Mouse (Mus musculus): ENCODE results near the gene Tab1. TPM values are rescaled to one million over a fixed set of nuclear protein-coding genes. Genes with fewer than 3 reads are reported as not detected.
A peak's percentile ranks its signal among the peaks of the same experiment; 100 is the strongest.

The Tab1 gene
- total and polyA plus RNA-seq, 2 experiments from 2014 or later: 29.1 to 37.3 TPM

DNA sequence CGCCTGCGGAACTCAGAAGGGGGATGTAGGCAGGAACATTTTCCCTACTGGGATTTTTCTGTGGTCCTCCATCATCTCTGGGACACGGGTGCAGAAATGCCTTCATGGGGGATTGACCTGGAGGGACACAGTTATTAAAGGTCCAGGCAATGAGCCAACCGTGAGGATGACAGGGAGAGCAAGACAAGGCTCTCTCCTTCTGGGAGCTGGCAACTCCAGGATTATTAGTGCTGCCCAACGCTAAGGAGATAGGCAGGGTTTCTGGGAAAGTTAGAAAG, 41.6 kb downstream of the Tab1 start:
- Histone ChIP-seq H3K4me1 (ENCODE audit: control insufficient read depth, insufficient read depth) (peaks cover 11% of the 10 kb centered on the region; the same call in 1 of the 2 replicates), H3K36me3 (replicated peaks; ENCODE audit: control insufficient read depth, insufficient read depth, low read length) (no peaks in the 10 kb centered on the region), H3K27me3 (ENCODE audit: control insufficient read depth, insufficient read depth, low read length) (peaks cover 23% of the 10 kb centered on the region), H3K4me2 (ENCODE audit: low read depth, low read length) (peak overlapping the region; percentile 99), H3K4me3 (ENCODE audit: low read depth, low read length) (peak overlapping the region; percentile 62), H3K9ac (replicated peaks; ENCODE audit: low read depth, low read length) (no peak overlapping the region), H3K27ac (ENCODE audit: low read depth) (no peak overlapping the region), H3K9me3 (replicated peaks; ENCODE audit: control insufficient read depth, low read length) (no peaks in the 10 kb centered on the region)
- DNase-seq (ENCODE audit: low spot score) (no peak), ATAC-seq (ENCODE audit: insufficient read depth, low read depth) (no peak)
- WGBS: 8% methylated on average over 5 of the region's 5 CpGs
- TF ChIP-seq CTCF (IDR thresholded peaks at IDR 0.05; ENCODE audit: low read depth) (no peak), EP300 (IDR thresholded peaks at IDR 0.05; ENCODE audit: low read depth) (no peak)

DNA sequence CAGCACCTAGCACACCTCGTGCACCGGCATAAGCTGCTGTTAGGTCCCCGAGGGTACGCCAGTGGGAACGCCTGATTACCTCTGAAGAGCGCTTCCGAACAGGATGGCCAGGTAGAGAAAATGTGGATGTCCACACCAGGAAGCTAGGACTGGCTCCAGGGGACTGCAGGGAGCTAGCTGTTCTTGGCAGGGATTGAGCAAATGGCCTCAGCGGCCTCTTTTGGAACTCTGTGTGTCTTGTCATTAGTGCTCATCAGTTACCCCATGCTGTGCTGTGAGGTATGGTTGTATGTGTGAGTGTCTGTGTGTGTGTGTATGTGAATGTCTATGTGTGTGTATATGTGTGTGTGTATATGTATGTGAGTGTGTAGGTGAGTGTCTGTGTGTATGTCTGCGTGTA, 42.4 kb downstream of the Tab1 start:
- WGBS: 75% methylated on average over 9 of the region's 9 CpGs
- no peaks in the 10 kb centered on the region for H3K36me3 ChIP-seq (replicated peaks; ENCODE audit: control insufficient read depth, insufficient read depth, low read length)
- no peaks in the 10 kb centered on the region for H3K9me3 ChIP-seq (replicated peaks; ENCODE audit: control insufficient read depth, low read length)
- DNase-seq (ENCODE audit: low spot score) (no peak), ATAC-seq (ENCODE audit: insufficient read depth, low read depth) (no peak)
- H3K4me1 ChIP-seq (ENCODE audit: control insufficient read depth, insufficient read depth): peaks cover 11% of the 10 kb centered on the region; the same call in 1 of the 2 replicates
- H3K4me3 ChIP-seq (ENCODE audit: low read depth, low read length): no peak overlapping the region
- H3K9ac ChIP-seq (replicated peaks; ENCODE audit: low read depth, low read length): no peak overlapping the region
- TF ChIP-seq EP300 (IDR thresholded peaks at IDR 0.05; ENCODE audit: low read depth) (no peak), CTCF (IDR thresholded peaks at IDR 0.05; ENCODE audit: low read depth) (no peak)
- peaks cover 23% of the 10 kb centered on the region for H3K27me3 ChIP-seq (ENCODE audit: control insufficient read depth, insufficient read depth, low read length)
- no peak overlapping the region for H3K27ac ChIP-seq (ENCODE audit: low read depth)
- no peak overlapping the region for H3K4me2 ChIP-seq (ENCODE audit: low read depth, low read length)

GRCm38 (mm10) chr15:80175756-80176155, 42.8 kb downstream of the Tab1 start:
- no peak for DNase-seq (ENCODE audit: low spot score)
- WGBS: 78% methylated on average over 5 of the region's 6 CpGs
- H3K4me2 ChIP-seq (ENCODE audit: low read depth, low read length): no peak overlapping the region

GRCm38 (mm10) chr15:80181561-80181960, 48.6 kb downstream of the Tab1 start:
- no peak for ATAC-seq (ENCODE audit: insufficient read depth, low read depth)
- WGBS: 84% methylated on average over 7 of the region's 7 CpGs
- H3K4me2 ChIP-seq (ENCODE audit: low read depth, low read length): no peak overlapping the region

More at GRCm38 (mm10) chr15:80175756-80176155, 42.8 kb downstream of the Tab1 start:
- Histone ChIP-seq H3K4me3 (ENCODE audit: low read depth, low read length) (no peak overlapping the region), H3K27ac (ENCODE audit: low read depth) (no peak overlapping the region), H3K4me1 (ENCODE audit: control insufficient read depth, insufficient read depth) (peaks cover 11% of the 10 kb centered on the region; the same call in 1 of the 2 replicates), H3K27me3 (ENCODE audit: control insufficient read depth, insufficient read depth, low read length) (peaks cover 23% of the 10 kb centered on the region), H3K36me3 (replicated peaks; ENCODE audit: control insufficient read depth, insufficient read depth, low read length) (no peaks in the 10 kb centered on the region), H3K9ac (replicated peaks; ENCODE audit: low read depth, low read length) (no peak overlapping the region), H3K9me3 (replicated peaks; ENCODE audit: control insufficient read depth, low read length) (no peaks in the 10 kb centered on the region)
- TF ChIP-seq CTCF (IDR thresholded peaks at IDR 0.05; ENCODE audit: low read depth) (no peak), EP300 (IDR thresholded peaks at IDR 0.05; ENCODE audit: low read depth) (no peak)
- no peak for ATAC-seq (ENCODE audit: insufficient read depth, low read depth)

GRCm38 (mm10) chr15:80182072-80182700, 49.3 kb downstream of the Tab1 start:
- Histone ChIP-seq H3K36me3 (replicated peaks; ENCODE audit: control insufficient read depth, insufficient read depth, low read length) (no peaks in the 10 kb centered on the region), H3K9ac (replicated peaks; ENCODE audit: low read depth, low read length) (no peak overlapping the region), H3K4me3 (ENCODE audit: low read depth, low read length) (no peak overlapping the region), H3K9me3 (replicated peaks; ENCODE audit: control insufficient read depth, low read length) (no peaks in the 10 kb centered on the region), H3K4me1 (ENCODE audit: control insufficient read depth, insufficient read depth) (no peaks in the 10 kb centered on the region), H3K27me3 (ENCODE audit: control insufficient read depth, insufficient read depth, low read length) (no peaks in the 10 kb centered on the region), H3K4me2 (ENCODE audit: low read depth, low read length) (no peak overlapping the region), H3K27ac (ENCODE audit: low read depth) (no peak overlapping the region)
- DNase-seq (ENCODE audit: low spot score) (no peak), ATAC-seq (ENCODE audit: insufficient read depth, low read depth) (no peak)
- TF ChIP-seq CTCF (IDR thresholded peaks at IDR 0.05; ENCODE audit: low read depth): no peak
- no peak for TF ChIP-seq EP300 (IDR thresholded peaks at IDR 0.05; ENCODE audit: low read depth)
- 64% methylated on average over 4 of the region's 4 CpGs for WGBS

More at GRCm38 (mm10) chr15:80181561-80181960, 48.6 kb downstream of the Tab1 start:
- H3K36me3 ChIP-seq (replicated peaks; ENCODE audit: control insufficient read depth, insufficient read depth, low read length): no peaks in the 10 kb centered on the region
- H3K9ac ChIP-seq (replicated peaks; ENCODE audit: low read depth, low read length): no peak overlapping the region
- no peaks in the 10 kb centered on the region for H3K27me3 ChIP-seq (ENCODE audit: control insufficient read depth, insufficient read depth, low read length)
- no peaks in the 10 kb centered on the region for H3K9me3 ChIP-seq (replicated peaks; ENCODE audit: control insufficient read depth, low read length)
- H3K27ac ChIP-seq (ENCODE audit: low read depth): no peak overlapping the region
- DNase-seq (ENCODE audit: low spot score): no peak
- H3K4me3 ChIP-seq (ENCODE audit: low read depth, low read length): no peak overlapping the region
- TF ChIP-seq CTCF (IDR thresholded peaks at IDR 0.05; ENCODE audit: low read depth): no peak
- no peak for TF ChIP-seq EP300 (IDR thresholded peaks at IDR 0.05; ENCODE audit: low read depth)
- no peaks in the 10 kb centered on the region for H3K4me1 ChIP-seq (ENCODE audit: control insufficient read depth, insufficient read depth)

GRCm38 (mm10) chr15:80188927-80189326, 56.0 kb downstream of the Tab1 start:
- Histone ChIP-seq H3K4me3 (ENCODE audit: low read depth, low read length) (no peak overlapping the region), H3K9me3 (replicated peaks; ENCODE audit: control insufficient read depth, low read length) (no peaks in the 10 kb centered on the region)
- no peak for ATAC-seq (ENCODE audit: insufficient read depth, low read depth)

More at GRCm38 (mm10) chr15:80188927-80189326, 56.0 kb downstream of the Tab1 start:
- Histone ChIP-seq H3K36me3 (replicated peaks; ENCODE audit: control insufficient read depth, insufficient read depth, low read length) (no peaks in the 10 kb centered on the region), H3K27ac (ENCODE audit: low read depth) (no peak overlapping the region), H3K4me2 (ENCODE audit: low read depth, low read length) (no peak overlapping the region), H3K27me3 (ENCODE audit: control insufficient read depth, insufficient read depth, low read length) (no peaks in the 10 kb centered on the region), H3K4me1 (ENCODE audit: control insufficient read depth, insufficient read depth) (no peaks in the 10 kb centered on the region), H3K9ac (replicated peaks; ENCODE audit: low read depth, low read length) (no peak overlapping the region)
- WGBS: 72% methylated on average over 5 of the region's 5 CpGs
- TF ChIP-seq CTCF (IDR thresholded peaks at IDR 0.05; ENCODE audit: low read depth): no peak
- no peak for TF ChIP-seq EP300 (IDR thresholded peaks at IDR 0.05; ENCODE audit: low read depth)
- DNase-seq (ENCODE audit: low spot score): no peak
